ENCODE assay signal across 37 mouse cellular contexts in the genomic region with DNA sequence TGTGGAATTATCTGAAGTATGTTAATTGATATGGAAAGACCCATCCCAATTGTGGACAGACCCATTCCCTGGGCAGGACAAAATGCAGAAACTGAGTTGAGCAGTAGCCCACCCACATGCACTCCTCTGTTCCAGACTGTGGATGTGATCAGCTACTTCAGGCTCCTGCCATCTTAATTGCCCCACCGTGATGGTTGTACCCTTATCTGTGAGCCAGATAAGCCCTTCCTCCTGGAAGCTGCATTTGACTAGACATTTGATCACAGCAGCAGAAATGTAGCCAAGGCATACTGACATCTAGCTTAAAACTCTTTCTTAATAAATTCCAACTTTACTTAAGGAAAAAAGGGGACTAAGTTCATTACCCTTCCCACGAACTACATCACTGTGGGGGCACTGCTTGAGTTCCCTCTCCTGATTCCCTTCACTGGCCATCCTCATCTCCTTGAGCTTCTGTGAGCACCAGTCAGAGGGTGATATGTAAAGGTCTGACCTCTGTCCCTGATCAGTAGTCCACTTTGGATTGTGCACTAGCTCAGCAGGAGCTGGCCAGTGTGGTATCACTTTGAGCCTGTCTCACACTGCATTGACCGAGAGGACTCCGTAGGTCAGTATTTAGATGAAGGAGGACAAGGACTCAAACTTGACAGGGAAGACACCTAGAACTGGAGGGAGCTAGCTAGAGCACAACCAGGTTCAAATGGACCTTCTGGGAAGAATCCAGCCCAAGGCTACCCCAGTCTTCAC. TPM values are rescaled to one million over a fixed set of nuclear protein-coding genes. Genes with fewer than 3 reads are reported as not detected.
A peak's percentile ranks its signal among the peaks of the same experiment; 100 is the strongest.
DNase-seq lines count a peak whose midpoint lies in the region; ATAC-seq lines count a peak whose summit lies in the region.
"Had no signal": no experiment of that assay in that cellular context is flagged by ENCODE, and none has a peak within 500 bp of the region (broad histone marks: within the 10 kb centered on the region; RNA-seq: fewer than 3 reads in every experiment).

No protein-coding gene starts in this region.

- H3K27me3 ChIP-seq in heart, embryonic 11.5 days (ENCODE audit: control insufficient read depth, insufficient read depth, low read length), result peaks cover 33% of the 10 kb centered on the region
- peaks cover 59% of the 10 kb centered on the region for H3K27me3 ChIP-seq in erythroblast, embryonic 14.5 days (ENCODE audit: control insufficient read depth)
- peaks cover 79% of the 10 kb centered on the region for H3K27me3 ChIP-seq in liver, embryonic 12.5 days (replicated peaks)
- H3K27me3 ChIP-seq in hindbrain, embryonic 16.5 days (replicated peaks; ENCODE audit: control insufficient read depth, insufficient read depth, low read length), result no peaks in the 10 kb centered on the region
- H3K27me3 ChIP-seq: forebrain, embryonic 15.5 days had no signal

- WGBS in heart, embryonic 11.5 days (ENCODE audit: insufficient replicate concordance), result 49% methylated on average over 4 of the region's 4 CpGs
- 50% methylated on average over 4 of the region's 4 CpGs for WGBS in liver, embryonic 12.5 days (ENCODE audit: insufficient replicate concordance)
- 87% methylated on average over 4 of the region's 4 CpGs for WGBS in hindbrain, embryonic 16.5 days

- H3K36me3 ChIP-seq in heart, embryonic 11.5 days (ENCODE audit: control insufficient read depth, insufficient read depth, low read length), result peaks cover 2% of the 10 kb centered on the region; the same call in 1 of the 2 replicates
- peaks cover 100% of the 10 kb centered on the region for H3K36me3 ChIP-seq in erythroblast, embryonic 14.5 days (ENCODE audit: control insufficient read depth)
- peaks cover 57% of the 10 kb centered on the region for H3K36me3 ChIP-seq in liver, embryonic 12.5 days
- peaks cover 41% of the 10 kb centered on the region for H3K36me3 ChIP-seq in hindbrain, embryonic 16.5 days (ENCODE audit: control insufficient read depth, insufficient read depth, low read length)
- H3K36me3 ChIP-seq: G1E; limb, embryonic 13.5 days; lung, embryonic 15.5 days had no signal

- H3K9me3 ChIP-seq in heart, embryonic 11.5 days (replicated peaks; ENCODE audit: control insufficient read depth, low read length), result no peaks in the 10 kb centered on the region
- H3K9me3 ChIP-seq in erythroblast, embryonic 14.5 days (ENCODE audit: control insufficient read depth, low read length), result peaks cover 19% of the 10 kb centered on the region
- H3K9me3 ChIP-seq in liver, embryonic 12.5 days (replicated peaks), result no peaks in the 10 kb centered on the region
- no peaks in the 10 kb centered on the region for H3K9me3 ChIP-seq in hindbrain, embryonic 16.5 days (ENCODE audit: control insufficient read depth, low read length)
- H3K9me3 ChIP-seq: forebrain, embryonic 15.5 days; G1E; hindbrain, embryonic 10.5 days; limb, embryonic 13.5 days; lung, embryonic 15.5 days; megakaryocyte, embryonic 14.5 days; midbrain, embryonic 13.5 days had no signal

- H3K4me2 ChIP-seq in heart, embryonic 11.5 days, result peak overlapping the region; percentile 34
- peak overlapping the region; percentile 68 for H3K4me2 ChIP-seq in liver, embryonic 12.5 days
- no peak overlapping the region for H3K4me2 ChIP-seq in hindbrain, embryonic 16.5 days (ENCODE audit: low read length)
- H3K4me2 ChIP-seq: forebrain, embryonic 15.5 days; limb, embryonic 13.5 days; lung, embryonic 15.5 days; midbrain, embryonic 13.5 days had no signal

- peaks cover 46% of the 10 kb centered on the region for H3K4me1 ChIP-seq in heart, embryonic 11.5 days (ENCODE audit: control insufficient read depth, insufficient read depth, low read length)
- peaks cover 92% of the 10 kb centered on the region for H3K4me1 ChIP-seq in erythroblast, embryonic 14.5 days (ENCODE audit: control insufficient read depth)
- H3K4me1 ChIP-seq in liver, embryonic 12.5 days, result peaks cover 82% of the 10 kb centered on the region
- peaks cover 48% of the 10 kb centered on the region for H3K4me1 ChIP-seq in hindbrain, embryonic 16.5 days (ENCODE audit: control insufficient read depth, insufficient read depth, low read depth, low read length)

- ATAC-seq in heart, embryonic 11.5 days (replicated peaks; ENCODE audit: insufficient number of reproducible peaks, low FRiP score, low TSS enrichment), result no peak
- ATAC-seq in liver, embryonic 12.5 days, result peak; percentile 38; the same call in 1 of the 2 replicates
- ATAC-seq in hindbrain, embryonic 16.5 days, result no peak
- ATAC-seq: forebrain, embryonic 15.5 days; hindbrain, postnatal 0 days; midbrain, embryonic 13.5 days had no signal

- no peak overlapping the region for H3K4me3 ChIP-seq in heart, embryonic 11.5 days (ENCODE audit: low read depth, low read length)
- peak overlapping the region; percentile 45 for H3K4me3 ChIP-seq in erythroblast, embryonic 14.5 days (replicated peaks)
- peak overlapping the region; percentile 12; the same call in 1 of the 2 replicates for H3K4me3 ChIP-seq in liver, embryonic 12.5 days
- no peak overlapping the region for H3K4me3 ChIP-seq in hindbrain, embryonic 16.5 days (ENCODE audit: low read length)
- H3K4me3 ChIP-seq: forebrain, embryonic 15.5 days; hindbrain, embryonic 10.5 days; limb, embryonic 13.5 days; lung, embryonic 15.5 days; megakaryocyte, embryonic 14.5 days; midbrain, embryonic 13.5 days had no signal

- H3K9ac ChIP-seq in heart, embryonic 11.5 days (ENCODE audit: low read depth, low read length), result no peak overlapping the region
- H3K9ac ChIP-seq in liver, embryonic 12.5 days, result peak overlapping the region; percentile 71
- no peak overlapping the region for H3K9ac ChIP-seq in hindbrain, embryonic 16.5 days (ENCODE audit: low read depth, low read length)
- H3K9ac ChIP-seq: forebrain, embryonic 15.5 days; limb, embryonic 13.5 days; lung, embryonic 15.5 days; midbrain, embryonic 13.5 days had no signal

- peak overlapping the region; percentile 82 for H3K27ac ChIP-seq in heart, embryonic 11.5 days (ENCODE audit: low read depth, low read length)
- peak overlapping the region; percentile 99 for H3K27ac ChIP-seq in liver, embryonic 12.5 days
- no peak overlapping the region for H3K27ac ChIP-seq in hindbrain, embryonic 16.5 days (ENCODE audit: low read depth, low read length)
- H3K27ac ChIP-seq: hindbrain, embryonic 10.5 days; hindbrain, postnatal 0 days; limb, embryonic 13.5 days; lung, embryonic 15.5 days; midbrain, embryonic 13.5 days had no signal

- DNase-seq in heart, adult 11 months, result no peak
- DNase-seq in right cerebral cortex, postnatal 14 days, result no peak
- no peak for DNase-seq in adrenal gland, adult 18-20 months (ENCODE audit: low spot score in 2 of 2)
- DNase-seq: adrenal gland, postnatal 10 days; B cell, adult 2 months; cerebellum, adult 9-11 months; gastrocnemius, postnatal 14 days; layer of hippocampus, adult 9-11 months; lung, postnatal 36 days; thymus, postnatal 14 days had no signal

RNA-seq across cellular contexts. Expression of gene Dusp8, which starts 9.3 kb away (rescaled TPM):
- 9.6 and 10.1 TPM in 2 replicates for polyA plus RNA-seq in heart, embryonic 11.5 days (2014; fragmentation: Nextera tagmentation; extraction: Ambion mirVana)
- 7.6 and 9.7 TPM in 2 replicates for polyA plus RNA-seq in erythroblast, embryonic 14.5 days (2012)
- 7.4 and 7.5 TPM in 2 replicates for polyA plus RNA-seq in liver, embryonic 12.5 days (2016; fragmentation: Nextera tagmentation; extraction: Ambion mirVana)
- 109 and 117 TPM in 2 replicates for polyA plus RNA-seq in hindbrain, embryonic 16.5 days (2015; fragmentation: Nextera tagmentation; extraction: Ambion mirVana)
- 10 to 100 TPM in 1 of 2 experiments, 1 to 10 TPM in 1; 8.9 to 23.6 TPM for total RNA-seq in adrenal gland, adult 18-20 months (2021)
- total RNA-seq: monocyte, adult 5-6 weeks; neutrophil, adult 5-6 weeks had no signal
- polyA plus RNA-seq: G1E had no signal

RNA-seq across cellular contexts. Expression of gene Mob2, which starts 25.5 kb away (rescaled TPM):
- polyA plus RNA-seq in heart, embryonic 11.5 days (2014; fragmentation: Nextera tagmentation; extraction: Ambion mirVana), result 48.3 and 50.3 TPM in 2 replicates
- 24.8 and 29.2 TPM in 2 replicates for polyA plus RNA-seq in erythroblast, embryonic 14.5 days (2012)
- 62.9 and 64.6 TPM in 2 replicates for polyA plus RNA-seq in liver, embryonic 12.5 days (2016; fragmentation: Nextera tagmentation; extraction: Ambion mirVana)
- 52.7 and 55.9 TPM in 2 replicates for polyA plus RNA-seq in hindbrain, embryonic 16.5 days (2015; fragmentation: Nextera tagmentation; extraction: Ambion mirVana)
- total RNA-seq in adrenal gland, adult 18-20 months (2021), result 10 to 100 TPM; 45.2 to 58.8 TPM

RNA-seq across cellular contexts. Expression of gene Gm45618, which starts 34.2 kb away (rescaled TPM):
- polyA plus RNA-seq in heart, embryonic 11.5 days (2014; fragmentation: Nextera tagmentation; extraction: Ambion mirVana), result not detected in 2 replicates
- not detected in 2 replicates for polyA plus RNA-seq in erythroblast, embryonic 14.5 days (2012)
- not detected in 2 replicates for polyA plus RNA-seq in liver, embryonic 12.5 days (2016; fragmentation: Nextera tagmentation; extraction: Ambion mirVana)
- 0.25 TPM in 2 replicates for polyA plus RNA-seq in hindbrain, embryonic 16.5 days (2015; fragmentation: Nextera tagmentation; extraction: Ambion mirVana)
- total RNA-seq in adrenal gland, adult 18-20 months (2021), result not detected
- total RNA-seq: adrenal gland, postnatal 10 days; CH12.LX; G1E; gastrocnemius, postnatal 14 days; heart, adult 8-10 months; hindbrain, postnatal 0 days; left cerebral cortex, adult 18-20 months; left cerebral cortex, postnatal 25 days; monocyte, adult 5-6 weeks; neutrophil, adult 5-6 weeks had no signal
- polyA plus RNA-seq: brain, embryonic 14.5 days; cortical plate, adult 2 months; embryonic facial prominence, embryonic 11.5 days; forebrain, embryonic 15.5 days; G1E; heart, postnatal 0 days; hindbrain, embryonic 10.5 days; hindbrain, postnatal 0 days; intestine, embryonic 16.5 days; kidney, embryonic 14.5 days; large intestine, adult 2 months; limb, embryonic 13.5 days; lung, embryonic 15.5 days; midbrain, embryonic 13.5 days; spleen, adult 2 months; stomach, embryonic 14.5 days had no signal

RNA-seq across cellular contexts. Expression of gene Gm39115, which starts 49.5 kb away (rescaled TPM):
- polyA plus RNA-seq in heart, embryonic 11.5 days (2014; fragmentation: Nextera tagmentation; extraction: Ambion mirVana), result not detected in 2 replicates
- polyA plus RNA-seq in erythroblast, embryonic 14.5 days (2012), result not detected in 2 replicates
- not detected in 2 replicates for polyA plus RNA-seq in liver, embryonic 12.5 days (2016; fragmentation: Nextera tagmentation; extraction: Ambion mirVana)
- polyA plus RNA-seq in hindbrain, embryonic 16.5 days (2015; fragmentation: Nextera tagmentation; extraction: Ambion mirVana), result 0.24 TPM in 2 replicates
- not detected for total RNA-seq in adrenal gland, adult 18-20 months (2021)
- total RNA-seq: adrenal gland, postnatal 10 days; CH12.LX; G1E; gastrocnemius, postnatal 14 days; heart, adult 8-10 months; hindbrain, postnatal 0 days; left cerebral cortex, adult 18-20 months; left cerebral cortex, postnatal 25 days; monocyte, adult 5-6 weeks; neutrophil, adult 5-6 weeks had no signal
- polyA plus RNA-seq: brain, embryonic 14.5 days; cortical plate, adult 2 months; embryonic facial prominence, embryonic 11.5 days; forebrain, embryonic 15.5 days; G1E; heart, postnatal 0 days; hindbrain, embryonic 10.5 days; hindbrain, postnatal 0 days; intestine, embryonic 16.5 days; kidney, embryonic 14.5 days; large intestine, adult 2 months; limb, embryonic 13.5 days; lung, embryonic 15.5 days; midbrain, embryonic 13.5 days; spleen, adult 2 months; stomach, embryonic 14.5 days had no signal

RNA-seq across cellular contexts. Expression of gene Gm45337, which starts 58.1 kb away (rescaled TPM):
- not detected in 2 replicates for polyA plus RNA-seq in heart, embryonic 11.5 days (2014; fragmentation: Nextera tagmentation; extraction: Ambion mirVana)
- polyA plus RNA-seq in erythroblast, embryonic 14.5 days (2012), result not detected in 2 replicates
- not detected in 2 replicates for polyA plus RNA-seq in liver, embryonic 12.5 days (2016; fragmentation: Nextera tagmentation; extraction: Ambion mirVana)
- not detected in 2 replicates for polyA plus RNA-seq in hindbrain, embryonic 16.5 days (2015; fragmentation: Nextera tagmentation; extraction: Ambion mirVana)
- not detected for total RNA-seq in adrenal gland, adult 18-20 months (2021)
- total RNA-seq: adrenal gland, postnatal 10 days; CH12.LX; G1E; gastrocnemius, postnatal 14 days; heart, adult 8-10 months; hindbrain, postnatal 0 days; left cerebral cortex, adult 18-20 months; left cerebral cortex, postnatal 25 days; monocyte, adult 5-6 weeks; neutrophil, adult 5-6 weeks had no signal
- polyA plus RNA-seq: brain, embryonic 14.5 days; cortical plate, adult 2 months; embryonic facial prominence, embryonic 11.5 days; forebrain, embryonic 15.5 days; G1E; heart, postnatal 0 days; hindbrain, embryonic 10.5 days; hindbrain, postnatal 0 days; intestine, embryonic 16.5 days; kidney, embryonic 14.5 days; large intestine, adult 2 months; limb, embryonic 13.5 days; lung, embryonic 15.5 days; midbrain, embryonic 13.5 days; spleen, adult 2 months; stomach, embryonic 14.5 days had no signal

Comparison
In these comparisons a context has a peak if more than half of its experiments do, and no peak if none do; other contexts are left out.
1. H3K4me3 ChIP-seq: peak in erythroblast, embryonic 14.5 days (single experiment) and liver, embryonic 12.5 days (single experiment); none in heart, embryonic 11.5 days (single experiment) and hindbrain, embryonic 16.5 days (single experiment).